Mouse (Mus musculus) heart, postnatal 10 days (tissue): Measurements from ENCODE around the gene Cog5. TPM values are rescaled to one million over a fixed set of nuclear protein-coding genes. Genes with fewer than 3 reads are reported as not detected.
A peak's percentile ranks its signal among the peaks of the same experiment; 100 is the strongest.

Source experiments
- DNase-seq, 2 experiments: peaks; one replicate each; pipeline ENCODE4 v3.0.0; 2021
- intact Hi-C: fragments of 180-260 bp; cut with DNase I; formaldehyde crosslinking; loops from one replicate; pipeline ENCODE4 v1.15.1; 2025
- total RNA-seq, 2 experiments: library from RNA; stranded (reverse); gene quantifications; 2 replicates each; pipeline ENCODE4 v1.2.3; 2021

Gene Cog5
- total RNA-seq, 2 experiments from 2014 or later = 54.9 to 69.8 TPM

- DNase-seq = peak; percentile 53 to 63
- intact Hi-C loops = no loop called here
Measured at GRCm38 (mm10) chr12:31706168-31706567, 51.5 kb downstream of the Cog5 start.

GRCm38 (mm10) chr12:31707531-31707930 is 52.9 kb downstream of the Cog5 start:
- DNase-seq = no peak
- intact Hi-C loops = no loop called here

DNA sequence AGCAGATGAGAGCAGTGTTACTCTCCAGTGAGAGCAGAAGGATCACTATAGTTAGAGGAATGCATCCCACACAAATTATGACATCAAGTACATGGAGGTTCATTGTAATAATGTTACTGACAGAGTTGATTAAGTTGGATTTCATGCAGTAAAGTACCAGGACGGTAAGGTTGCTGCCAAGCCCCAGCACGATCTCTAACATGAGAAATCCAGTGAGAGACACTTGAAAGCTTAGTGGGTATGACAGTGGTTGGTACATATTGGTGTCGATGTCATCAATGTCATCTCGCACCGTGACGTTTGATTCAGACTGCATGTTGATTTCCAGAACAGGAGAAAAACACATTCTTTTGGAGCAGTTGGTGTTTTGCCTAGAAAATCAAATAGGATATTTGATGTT is 55.0 kb downstream of the Cog5 start:
- intact Hi-C loops = loop anchor here (10.0 kb wide), 1 partner anchor 335 kb away; no protein-coding TSS in a partner anchor
- no peak for DNase-seq

GRCm38 (mm10) chr12:31712233-31712632 is 57.6 kb downstream of the Cog5 start:
- no peak for DNase-seq
- intact Hi-C loops = loop anchor here (10.0 kb wide), 1 partner anchor 337 kb away; no protein-coding TSS in a partner anchor

DNA sequence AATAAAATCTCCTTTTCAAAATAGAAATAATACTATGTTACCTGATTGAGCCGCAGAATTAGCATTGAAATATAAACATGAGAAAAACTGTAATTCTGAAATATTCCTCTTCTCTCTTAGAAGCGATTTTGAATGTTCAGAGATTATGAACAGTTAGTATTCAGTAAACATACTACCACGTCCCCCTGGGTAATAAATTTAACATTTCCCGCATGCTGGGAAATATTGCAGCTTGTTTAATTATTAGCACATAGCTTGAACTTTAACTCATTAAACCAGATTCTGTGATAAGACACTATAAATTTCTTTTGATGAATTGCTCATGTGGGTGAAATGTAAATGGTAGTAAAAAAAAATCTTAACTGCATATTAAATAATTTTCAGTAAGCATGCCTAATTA is 58.1 kb downstream of the Cog5 start:
- intact Hi-C loops = loop anchor here (10.0 kb wide), 1 partner anchor 338 kb away; no protein-coding TSS in a partner anchor
- DNase-seq = no peak

DNA sequence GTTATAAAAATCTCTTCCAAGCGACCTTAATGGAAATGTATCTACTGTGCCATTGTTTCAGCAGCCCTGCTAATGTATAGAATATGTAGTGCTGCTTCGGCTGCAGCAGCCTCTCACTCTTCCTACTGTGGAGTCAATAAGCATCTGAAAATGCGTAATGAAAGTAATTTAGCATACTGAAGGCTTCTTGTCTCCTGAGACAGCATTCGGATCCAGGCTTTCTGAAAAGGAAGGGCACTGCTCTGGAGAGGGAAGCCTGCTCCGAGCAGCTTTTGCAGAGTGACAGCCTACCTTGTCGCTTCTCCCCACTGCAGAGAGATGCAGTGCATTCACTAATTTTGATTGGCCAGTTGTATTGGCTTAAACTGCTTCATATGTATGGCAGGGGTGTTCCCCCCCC is 58.9 kb downstream of the Cog5 start, which contains the start of gene Gpr22:
Gene Gpr22 (minus strand): TSS at position 348 of the 400 bp plus-strand sequence.
- intact Hi-C loops = loop anchor here (10.0 kb wide), 1 partner anchor 339 kb away; no protein-coding TSS in a partner anchor
- DNase-seq = no peak

GRCm38 (mm10) chr12:31714070-31714469 is 59.4 kb downstream of the Cog5 start:
- DNase-seq = no peak
- intact Hi-C loops = loop anchor here (10.0 kb wide), 1 partner anchor 339 kb away; no protein-coding TSS in a partner anchor

DNA sequence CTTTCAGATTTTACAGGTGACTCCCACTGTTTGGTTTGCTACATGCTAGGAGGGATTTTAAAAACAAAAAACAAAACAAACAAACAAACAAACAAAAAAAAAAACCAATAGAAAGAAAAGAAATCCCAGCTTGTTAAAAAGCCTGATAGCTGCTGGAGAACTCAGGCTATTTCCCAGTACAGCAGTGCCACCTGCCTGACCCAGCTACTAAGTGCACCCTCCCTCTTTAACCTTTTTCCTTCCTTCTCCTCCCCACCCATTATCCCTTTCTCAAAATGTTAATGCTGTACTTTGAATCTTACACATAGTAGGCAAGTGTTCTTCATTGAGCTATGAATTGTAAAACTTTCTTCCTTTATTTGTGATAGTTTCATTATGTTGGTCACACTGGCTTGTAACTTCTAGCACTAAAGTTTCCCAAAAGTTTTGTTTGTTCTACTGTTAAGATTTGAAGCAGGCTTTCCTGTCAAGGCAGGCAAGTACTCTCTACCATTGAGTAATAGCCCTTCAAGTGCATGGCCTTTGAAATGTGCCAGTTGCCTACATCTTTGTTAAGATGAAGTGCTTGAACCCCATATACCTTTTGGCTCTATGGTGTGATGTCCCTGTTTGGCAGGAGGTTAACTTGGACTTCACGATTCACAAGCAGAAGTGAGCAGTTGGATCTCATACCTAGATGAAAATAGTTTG is 65.1 kb downstream of the Cog5 start:
- no peak for DNase-seq
- intact Hi-C loops = loop anchor here (1.0 to 10.0 kb wide), 4 partner anchors 87 to 602 kb away; partner anchors contain the start of gene Bcap29

- intact Hi-C loops = no loop called here
Measured at GRCm38 (mm10) chr12:31724576-31724975, 69.9 kb downstream of the Cog5 start.

DNA sequence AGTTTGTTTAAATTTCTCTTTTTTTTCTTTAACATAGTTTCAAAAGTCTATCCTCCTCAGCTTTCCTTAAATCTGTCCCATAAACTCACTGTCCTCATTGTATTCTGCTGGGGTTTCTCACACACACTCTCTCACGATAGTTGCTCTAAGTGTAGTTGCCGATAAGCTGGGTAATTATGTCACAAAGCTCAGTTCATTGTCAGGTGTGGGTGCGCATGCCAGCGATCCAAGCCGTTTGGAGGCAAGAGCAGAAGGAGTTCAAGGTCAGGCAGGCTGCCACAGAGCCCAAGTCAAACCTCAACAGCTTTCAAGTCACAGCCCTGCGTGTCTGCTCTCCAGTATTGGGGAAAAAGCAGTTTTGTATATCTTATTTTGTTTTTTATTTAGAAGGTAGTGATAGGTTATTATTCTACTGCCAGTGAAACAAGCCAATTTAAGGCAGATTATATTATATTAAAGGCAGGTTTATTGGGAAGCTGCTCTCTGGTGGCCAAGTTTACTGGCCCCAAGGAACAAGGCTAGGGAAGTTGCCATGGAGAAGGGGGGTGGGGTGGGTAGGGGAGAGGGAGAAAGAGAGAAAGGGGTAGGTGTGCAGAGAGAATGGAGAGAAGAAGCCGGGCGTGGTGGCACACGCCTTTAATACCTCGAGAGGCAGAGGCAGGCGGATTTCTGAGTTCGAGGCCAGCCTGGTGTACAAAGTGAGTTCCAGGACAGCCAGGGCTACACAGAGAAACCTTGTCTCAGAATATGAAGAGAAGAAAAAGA is 71.0 kb downstream of the Cog5 start:
- intact Hi-C loops = loop anchor here (5.0 kb wide), 1 partner anchor 202 kb away; no protein-coding TSS in a partner anchor
- peak; percentile 68 to 72 for DNase-seq

More at GRCm38 (mm10) chr12:31724576-31724975, 69.9 kb downstream of the Cog5 start:
- DNase-seq = no peak

DNA sequence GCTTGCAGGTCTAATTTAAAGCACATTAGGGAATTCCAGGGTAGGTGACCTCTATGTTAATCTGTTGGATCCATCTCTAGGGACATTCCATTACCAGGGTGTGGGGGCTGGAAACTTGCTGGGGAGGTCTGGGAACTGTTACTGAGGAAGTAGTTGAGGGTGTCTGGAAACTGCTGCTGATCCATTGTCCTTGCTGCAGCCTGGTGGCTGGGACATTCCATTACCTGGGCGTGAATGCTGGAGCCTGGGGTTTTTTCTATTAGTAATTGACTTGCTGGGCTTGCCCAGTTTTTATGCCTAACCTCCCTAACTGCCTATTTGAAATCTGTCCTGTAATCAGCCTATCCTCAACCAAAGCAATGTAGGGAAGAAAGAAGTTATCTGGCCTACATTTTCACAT is 72.0 kb downstream of the Cog5 start:
- no peak for DNase-seq
- intact Hi-C loops = loop anchor here (5.0 kb wide), 1 partner anchor 201 kb away; no protein-coding TSS in a partner anchor

GRCm38 (mm10) chr12:31730126-31730525 is 75.5 kb downstream of the Cog5 start:
- no peak for DNase-seq
- intact Hi-C loops = no loop called here

- DNase-seq = no peak
- intact Hi-C loops = no loop called here
Measured at GRCm38 (mm10) chr12:31734616-31735015, 79.9 kb downstream of the Cog5 start.

- no peak for DNase-seq
- intact Hi-C loops = no loop called here
Measured at GRCm38 (mm10) chr12:31747301-31747700, 92.6 kb downstream of the Cog5 start.

- intact Hi-C loops = no loop called here
- DNase-seq = no peak
Measured at GRCm38 (mm10) chr12:31749846-31750245, 95.2 kb downstream of the Cog5 start.

- DNase-seq = no peak
- intact Hi-C loops = no loop called here
Measured at GRCm38 (mm10) chr12:31754465-31754864, 99.8 kb downstream of the Cog5 start.

DNA sequence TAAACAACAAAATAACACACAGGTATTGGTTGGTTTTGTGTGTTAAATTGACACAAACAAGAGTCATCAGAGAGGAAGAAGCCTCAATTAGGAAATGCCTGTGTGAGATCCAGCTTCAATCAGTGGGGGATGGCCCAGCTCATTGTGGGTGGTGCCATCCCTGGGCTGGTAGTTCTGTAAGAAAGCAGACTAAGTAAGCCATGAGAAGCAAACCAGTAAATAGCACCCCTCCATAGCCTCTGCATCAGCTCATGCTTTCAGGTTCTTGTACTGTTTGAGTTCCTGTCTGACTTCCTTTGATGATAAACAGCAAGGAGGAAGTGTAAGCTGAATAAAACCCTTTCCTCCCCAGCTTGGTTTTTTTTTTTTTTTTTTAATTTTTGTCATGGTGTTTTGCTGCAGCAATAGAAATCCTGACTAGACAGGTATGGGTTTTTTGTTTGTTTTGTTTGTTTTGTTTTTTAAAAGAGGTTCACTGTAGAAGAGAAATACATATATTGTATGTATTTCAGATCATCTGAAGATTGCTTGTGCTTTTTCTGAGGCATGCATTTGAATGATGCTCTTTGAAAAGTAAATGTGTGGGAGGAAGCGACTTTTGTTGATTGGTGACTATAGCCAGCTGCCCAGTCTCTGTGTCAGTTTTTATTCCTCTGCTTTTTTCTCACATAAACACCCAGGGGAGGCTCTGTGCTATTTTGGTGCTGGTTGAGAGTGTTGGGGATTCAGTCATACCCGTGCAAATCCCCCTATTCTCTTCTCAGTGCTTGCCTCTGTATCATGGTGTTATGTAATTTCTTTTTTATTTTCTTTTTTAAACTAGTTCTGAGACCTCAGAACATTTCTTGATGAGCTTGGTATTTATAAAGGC is 101.5 kb downstream of the Cog5 start:
- DNase-seq = no peak
- intact Hi-C loops = no loop called here

DNA sequence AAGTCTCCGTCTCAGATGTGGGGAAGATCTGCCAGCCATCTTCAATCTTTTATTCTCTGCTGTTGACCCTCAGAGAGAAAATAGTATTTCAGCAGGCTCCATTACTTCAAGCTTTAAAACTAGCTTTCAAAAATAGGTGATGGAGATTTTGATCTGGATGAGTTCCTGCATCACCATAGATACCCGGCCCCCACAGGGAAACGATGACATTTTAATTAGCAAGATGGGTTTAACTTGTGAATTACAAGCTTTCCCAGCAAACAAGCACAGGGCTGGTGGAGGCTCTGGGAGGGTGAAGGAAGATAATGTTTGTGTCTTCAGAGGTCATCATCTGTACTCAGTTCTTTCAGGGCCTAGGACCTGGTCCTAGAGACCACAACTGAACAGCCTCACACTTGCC is 118.9 kb downstream of the Cog5 start:
- DNase-seq = no peak
- intact Hi-C loops = no loop called here

- no peak for DNase-seq
- intact Hi-C loops = no loop called here
Measured at GRCm38 (mm10) chr12:31784291-31784690, 129.6 kb downstream of the Cog5 start.

DNA sequence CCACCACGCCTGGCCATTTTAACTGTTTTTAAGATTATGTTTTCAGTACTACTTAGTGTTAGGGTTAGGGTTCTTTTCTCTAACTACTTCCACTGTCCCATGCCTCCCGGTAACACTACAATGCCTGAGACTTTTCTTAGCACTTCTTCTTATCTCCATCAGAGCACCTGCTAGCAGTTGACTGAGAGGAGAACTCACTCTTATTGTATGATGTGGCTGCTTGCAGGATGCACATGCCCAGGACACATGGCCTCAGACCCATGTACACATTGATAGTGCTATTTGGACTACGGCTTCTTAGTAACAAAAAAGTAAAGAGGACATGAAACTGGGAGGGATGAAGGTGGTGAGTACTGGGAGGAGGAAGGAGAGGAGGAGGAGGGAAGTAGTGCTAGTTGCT is 133.9 kb downstream of the Cog5 start:
- DNase-seq = no peak
- intact Hi-C loops = no loop called here
